Mouse (Mus musculus) left cerebral cortex, postnatal 14 days (tissue): ENCODE data around the gene Pcif1. TPM values are rescaled to one million over a fixed set of nuclear protein-coding genes. Genes with fewer than 3 reads are reported as not detected.
A peak's percentile ranks its signal among the peaks of the same experiment; 100 is the strongest.
"Not testable (repeated sequence)": the region's sequence is repeated elsewhere in the genome, so short reads cannot be mapped to it uniquely, and the experiment has no call there.

Source experiments
- DNase-seq, 2 experiments: peaks; one replicate each; pipeline ENCODE4 v3.0.0; 2021 to 2022; ENCODE audit warnings: low spot score in 2 of 2, mixed read lengths in 1 of 2
- intact Hi-C: fragments of 180-260 bp; cut with DNase I; formaldehyde crosslinking; loops from one replicate; pipeline ENCODE4 v1.15.1; 2025
- long read RNA-seq, 2 experiments: library from polyadenylated mRNA; stranded (forward); transcript quantifications; one replicate each; pipeline ENCODE4 v2.0.0; 2021
- total RNA-seq, 2 experiments: library from RNA; stranded (reverse); gene quantifications; 2 replicates each; pipeline ENCODE4 v1.2.3; 2021

The Pcif1 gene
- total RNA-seq, result 10 to 100 TPM; 38.7 to 41.4 TPM
- long read RNA-seq, experiment 1, full-length matches to known transcripts, result 47 of 59 reads
- long read RNA-seq, experiment 1, partial matches to known transcripts, result 10 of 59 reads
- long read RNA-seq, experiment 1, other reads (novel, unspliced or antisense), result 2 of 59 reads
- long read RNA-seq, experiment 2, full-length matches to known transcripts, result 42 of 58 reads
- long read RNA-seq, experiment 2, partial matches to known transcripts, result 9 of 58 reads
- long read RNA-seq, experiment 2, other reads (novel, unspliced or antisense), result 7 of 58 reads

- intact Hi-C loops, result loop anchor here (5.0 kb wide), 1 partner anchor 47 kb away; the partner anchor contains the start of genes Ctsa and Neurl2
- peak; percentile 91 to 94 for DNase-seq
These were observed at the start of gene Pcif1 for GRCm38 (mm10) chr2:164879228-164879567. Gene Pcif1 (plus strand): TSS chr2:164879304.

GRCm38 (mm10) chr2:164831029-164831428 is 48.1 kb upstream of the Pcif1 start:
- intact Hi-C loops, result loop anchor here (5.0 kb wide), 1 partner anchor 46 kb away; the partner anchor contains the start of gene Pcif1
- no peak for DNase-seq

- intact Hi-C loops, result loop anchor here (5.0 kb wide), 1 partner anchor 45 kb away; the partner anchor contains the start of gene Pcif1
These were observed 46.9 kb upstream of the Pcif1 start for GRCm38 (mm10) chr2:164832032-164832747.

GRCm38 (mm10) chr2:164832748-164833301 is 46.3 kb upstream of the Pcif1 start, which contains the start of gene Ctsa:
Gene Ctsa (plus strand): TSS chr2:164832873.
- peak; percentile 80 to 86 for DNase-seq
- intact Hi-C loops, result loop anchor here (5.0 kb wide), 1 partner anchor 44 kb away; the partner anchor contains the start of gene Pcif1

More at GRCm38 (mm10) chr2:164832032-164832747, 46.9 kb upstream of the Pcif1 start:
- peak in 1 of 2 experiments; percentile 49 for DNase-seq

GRCm38 (mm10) chr2:164833314-164833959 is 45.7 kb upstream of the Pcif1 start, which contains the start of gene Neurl2:
Gene Neurl2 (minus strand): TSS chr2:164833456.
- DNase-seq, result peak; percentile 96 to 97
- intact Hi-C loops, result loop anchor here (5.0 kb wide), 1 partner anchor 44 kb away; the partner anchor contains the start of gene Pcif1

- intact Hi-C loops, result loop anchor here (5.0 kb wide), 1 partner anchor 43 kb away; the partner anchor contains the start of gene Pcif1
- DNase-seq, result no peak
These were observed 44.6 kb upstream of the Pcif1 start for GRCm38 (mm10) chr2:164834531-164834930.

GRCm38 (mm10) chr2:164835164-164835563 is 43.9 kb upstream of the Pcif1 start:
- intact Hi-C loops, result no loop called here
- DNase-seq, result no peak

GRCm38 (mm10) chr2:164845782-164846181 is 33.3 kb upstream of the Pcif1 start:
- DNase-seq, result no peak
- intact Hi-C loops, result no loop called here

- DNase-seq, result no peak
- intact Hi-C loops, result no loop called here
These were observed 29.0 kb upstream of the Pcif1 start for GRCm38 (mm10) chr2:164850061-164850460.

GRCm38 (mm10) chr2:164855572-164855971 is 23.5 kb upstream of the Pcif1 start:
- intact Hi-C loops, DNase-seq: not testable (repeated sequence)

- intact Hi-C loops, result no loop called here
- DNase-seq, result no peak
These were observed 22.6 kb upstream of the Pcif1 start for GRCm38 (mm10) chr2:164856309-164857100.

GRCm38 (mm10) chr2:164857101-164857821 is 21.8 kb upstream of the Pcif1 start, which contains the start of gene Pltp:
Gene Pltp (minus strand): TSS chr2:164857711.
- intact Hi-C loops, result no loop called here
- peak; percentile 46 to 81 for DNase-seq

GRCm38 (mm10) chr2:164857842-164858553 is 21.1 kb upstream of the Pcif1 start:
- intact Hi-C loops, result no loop called here
- DNase-seq, result no peak

GRCm38 (mm10) chr2:164859155-164859554 is 19.9 kb upstream of the Pcif1 start:
- intact Hi-C loops, result no loop called here

GRCm38 (mm10) chr2:164859640-164860432 is 19.3 kb upstream of the Pcif1 start:
- intact Hi-C loops, result no loop called here
- no peak for DNase-seq

More at GRCm38 (mm10) chr2:164859155-164859554, 19.9 kb upstream of the Pcif1 start:
- no peak for DNase-seq

GRCm38 (mm10) chr2:164861094-164861493 is 18.0 kb upstream of the Pcif1 start:
- intact Hi-C loops, result no loop called here

More at GRCm38 (mm10) chr2:164861094-164861493, 18.0 kb upstream of the Pcif1 start:
- no peak for DNase-seq
